Mouse (Mus musculus) c-Kit-positive CD71-positive TER-119-positive erythroid progenitor cells, embryonic 14.5 days (primary cell): ENCODE measurements around the gene Cntnap1.
"Not testable (repeated sequence)": the region's sequence is repeated elsewhere in the genome, so short reads cannot be mapped to it uniquely, and the experiment has no call there.

Experiments
- DNase-seq: peaks from one replicate; pipeline ENCODE4 v3.0.0-alpha.2; 2013; ENCODE audit warnings: low spot score

The Cntnap1 gene

GRCm38 (mm10) chr11:101149178-101150105, 20.9 kb upstream of the Cntnap1 start:
- DNase-seq: no peak

GRCm38 (mm10) chr11:101151063-101151462, 19.3 kb upstream of the Cntnap1 start:
- no peak for DNase-seq

DNA sequence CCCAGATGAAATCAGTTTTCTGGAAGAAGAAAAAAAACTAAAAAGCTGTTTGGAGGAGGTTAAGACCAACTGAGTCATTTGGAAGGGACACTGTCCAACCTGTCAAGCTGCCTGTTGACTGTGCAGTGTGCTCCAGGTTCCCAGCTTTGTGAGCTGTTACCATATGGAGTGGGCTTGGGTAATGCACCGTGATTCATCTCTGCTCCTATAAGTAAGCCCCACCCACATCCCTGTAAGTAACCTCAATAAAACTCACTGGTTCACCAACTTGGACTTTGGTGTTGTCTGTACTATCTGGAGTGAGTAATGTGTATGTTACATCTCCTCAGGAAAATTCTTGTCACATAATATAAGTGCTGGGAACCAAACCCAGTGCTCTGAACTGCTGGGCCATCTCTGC, 17.5 kb upstream of the Cntnap1 start:
- no peak for DNase-seq

- DNase-seq: no peak
These were observed 15.7 kb upstream of the Cntnap1 start for GRCm38 (mm10) chr11:101154648-101155047.

DNA sequence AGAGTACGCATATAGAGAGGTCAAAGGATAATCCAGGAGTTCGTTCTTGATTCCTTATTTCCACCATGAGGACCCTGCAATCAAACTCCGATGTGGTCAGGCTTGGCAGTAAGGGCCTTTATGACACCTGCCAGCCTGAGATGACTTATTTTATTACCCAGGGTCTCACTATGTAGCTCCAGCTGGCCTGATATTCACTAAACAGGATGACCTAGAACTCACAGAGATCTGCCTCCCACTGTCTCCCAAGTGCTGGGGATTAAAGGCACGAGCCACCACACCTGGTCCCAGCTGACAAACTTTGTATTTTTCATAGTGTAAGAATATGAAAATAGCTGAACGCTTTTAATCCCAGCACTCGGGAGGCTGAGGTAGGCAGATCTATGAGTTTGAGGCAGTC, 15.2 kb upstream of the Cntnap1 start:
- no peak for DNase-seq

DNA sequence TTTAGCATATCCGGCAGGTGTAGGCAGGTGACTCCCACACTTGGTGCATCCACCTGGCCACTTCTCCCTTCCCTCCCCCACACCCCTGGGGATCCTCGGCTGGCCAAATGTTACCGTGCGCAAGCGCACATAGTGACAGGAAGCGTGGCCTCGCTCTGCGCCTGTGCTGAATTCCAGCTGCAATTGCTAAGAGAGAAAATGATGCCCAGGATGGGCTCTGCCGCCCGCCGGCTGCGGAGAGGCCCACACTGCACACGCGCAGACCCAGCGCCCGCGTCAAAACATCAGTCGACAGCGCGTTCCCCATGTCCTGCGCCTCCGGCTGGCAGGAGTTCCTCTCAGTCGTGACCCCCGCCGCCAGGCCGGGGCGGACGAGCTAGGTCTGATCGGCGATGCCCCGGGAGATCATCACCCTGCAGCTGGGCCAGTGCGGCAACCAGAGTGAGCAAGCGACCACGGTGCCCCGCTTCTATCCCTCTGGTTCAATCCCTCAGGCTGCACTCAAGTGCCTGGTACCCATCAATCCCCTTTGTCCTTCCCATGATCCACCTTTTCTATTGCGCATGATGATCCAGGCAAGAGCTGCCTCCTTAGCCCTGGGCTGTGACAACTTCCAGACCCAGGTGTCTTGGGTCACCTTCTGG, 14.5 kb upstream of the Cntnap1 start, which contains the start of gene Tubg2:
Gene Tubg2, plus strand, starts transcription at position 180 of the 644 bp plus-strand sequence.
- DNase-seq: no peak

GRCm38 (mm10) chr11:101160151-101160550, 10.2 kb upstream of the Cntnap1 start:
- not testable (repeated sequence) for DNase-seq

- DNase-seq: not testable (repeated sequence)
These were observed 9.3 kb upstream of the Cntnap1 start for GRCm38 (mm10) chr11:101160981-101161505.

GRCm38 (mm10) chr11:101161551-101161950, 8.8 kb upstream of the Cntnap1 start:
- no peak for DNase-seq

DNA sequence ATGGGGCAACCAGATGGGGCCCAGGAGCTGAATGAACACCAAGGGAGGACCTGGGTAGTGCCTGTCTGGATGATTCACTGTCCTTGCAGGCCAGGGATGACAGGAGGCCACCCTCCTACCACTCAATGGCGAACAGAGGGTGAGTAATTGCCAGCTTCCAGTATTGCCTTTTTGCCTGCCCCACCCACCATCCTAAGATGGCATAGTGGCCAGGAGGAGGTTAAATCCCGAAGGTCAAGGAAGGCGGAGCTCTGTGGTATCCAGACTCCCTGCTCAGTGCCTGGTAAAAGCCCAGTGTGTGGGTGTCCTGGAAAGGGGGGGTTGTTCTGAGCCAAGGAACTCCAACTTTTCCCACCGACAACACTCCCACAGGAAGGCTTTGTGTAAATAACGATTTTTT, 8.0 kb upstream of the Cntnap1 start:
- DNase-seq: no peak

DNA sequence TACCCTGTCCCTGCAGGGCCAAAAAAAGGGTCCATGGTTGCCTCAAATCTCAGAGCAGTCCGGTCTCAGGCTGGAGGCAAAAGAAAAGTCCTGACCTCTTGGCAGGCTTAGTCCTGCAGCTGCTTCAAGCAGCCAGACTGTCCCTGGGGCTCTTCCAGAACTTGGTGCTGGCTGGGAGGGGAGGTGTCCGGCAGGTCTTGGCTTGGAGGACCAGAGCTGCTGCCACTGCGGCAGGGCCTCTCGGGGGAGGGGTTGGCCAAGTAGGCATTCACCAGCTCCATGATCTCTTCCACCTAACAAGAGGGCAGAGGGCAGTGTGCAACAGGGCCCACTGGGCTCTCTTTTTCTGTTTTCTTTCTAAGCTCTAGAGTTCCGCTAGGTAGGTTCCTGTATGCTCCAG, 7.6 kb upstream of the Cntnap1 start:
- no peak for DNase-seq

DNA sequence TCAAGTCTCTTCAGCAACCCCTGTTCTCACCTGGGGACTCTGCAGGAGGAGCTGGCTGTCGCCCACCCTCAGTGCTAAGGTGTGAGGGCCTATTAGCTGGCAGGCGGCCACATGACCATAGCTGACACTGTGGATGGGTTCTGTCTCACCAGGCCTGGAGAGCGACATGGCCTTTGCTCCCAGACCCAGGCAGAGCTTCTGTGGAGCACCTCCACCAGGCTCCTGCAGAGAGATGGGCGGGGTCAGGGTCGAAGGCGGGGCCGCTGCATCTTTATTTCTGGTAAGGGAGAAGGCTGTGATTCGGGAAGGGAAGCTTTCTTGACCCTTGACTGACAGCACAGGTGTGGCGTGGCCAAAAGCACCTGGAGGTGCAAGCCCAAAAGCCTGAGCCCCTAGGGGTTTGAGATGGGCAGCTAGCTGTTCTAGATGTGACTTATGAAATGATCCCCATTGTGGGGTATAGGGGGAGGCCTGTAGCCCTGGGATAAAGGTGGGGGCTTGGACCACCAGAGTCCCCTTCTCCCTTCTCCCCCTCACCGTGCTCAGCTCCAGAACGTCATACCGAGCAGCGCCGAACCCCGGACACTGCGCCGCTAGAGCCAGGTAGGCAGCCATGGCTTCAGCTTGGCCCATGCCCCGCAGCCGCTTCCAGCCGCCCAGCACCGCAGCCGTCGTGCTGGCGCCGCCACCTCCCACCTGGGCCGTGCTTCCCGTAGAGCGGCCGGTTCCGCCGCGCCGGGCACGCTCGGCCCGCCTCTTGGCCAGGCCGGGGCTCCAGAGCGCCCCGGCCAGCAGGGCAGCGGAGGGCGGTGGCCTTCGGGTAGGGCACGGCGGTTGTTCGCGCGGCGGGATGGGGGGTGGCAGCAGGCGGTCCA, 6.6 kb upstream of the Cntnap1 start:
- DNase-seq: no peak

GRCm38 (mm10) chr11:101164351-101164665, 6.0 kb upstream of the Cntnap1 start:
- DNase-seq: no peak

DNA sequence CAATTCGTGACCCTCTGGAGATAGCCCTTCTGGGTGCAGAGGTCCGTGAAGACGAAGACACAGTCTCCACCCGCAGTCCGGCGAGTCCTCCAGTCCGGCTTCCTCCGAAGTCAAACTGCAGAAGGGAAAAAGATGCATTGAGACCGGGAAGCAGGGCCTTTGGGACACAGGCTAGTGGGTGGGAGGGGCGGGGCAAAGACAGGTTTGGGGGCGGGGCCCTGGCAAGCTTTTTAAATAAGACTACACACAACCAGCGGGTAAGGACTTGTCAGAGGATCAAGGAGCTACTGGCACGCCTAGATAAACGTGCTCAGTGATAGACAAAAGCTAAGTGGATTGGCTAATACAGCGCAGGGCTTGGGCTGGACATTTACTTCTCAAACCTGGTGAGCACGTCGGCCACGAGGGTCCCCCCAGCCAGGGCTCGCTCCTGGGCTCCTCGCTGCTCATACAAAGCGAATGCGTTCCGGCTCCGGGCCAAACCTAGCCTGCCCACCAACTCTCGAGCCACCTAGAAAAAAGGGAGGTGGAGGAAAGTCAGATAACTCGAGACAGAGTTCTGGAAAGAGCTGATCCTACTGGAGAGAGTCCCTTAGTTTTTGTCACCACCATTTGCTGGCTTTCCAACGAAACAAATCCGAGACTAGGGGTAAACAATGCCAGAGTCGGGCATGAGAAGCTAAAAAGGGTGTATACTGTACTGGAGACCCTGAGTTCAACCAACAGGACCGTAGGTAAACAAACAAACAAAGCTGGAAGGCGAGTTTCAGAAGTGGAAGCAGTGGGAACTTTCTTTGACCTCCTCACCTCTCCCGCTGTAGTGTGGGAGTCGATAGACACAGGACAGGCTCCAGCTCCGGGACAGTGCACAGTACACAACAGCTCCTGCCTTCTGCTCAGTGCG, 5.4 kb upstream of the Cntnap1 start:
- DNase-seq: no peak

DNA sequence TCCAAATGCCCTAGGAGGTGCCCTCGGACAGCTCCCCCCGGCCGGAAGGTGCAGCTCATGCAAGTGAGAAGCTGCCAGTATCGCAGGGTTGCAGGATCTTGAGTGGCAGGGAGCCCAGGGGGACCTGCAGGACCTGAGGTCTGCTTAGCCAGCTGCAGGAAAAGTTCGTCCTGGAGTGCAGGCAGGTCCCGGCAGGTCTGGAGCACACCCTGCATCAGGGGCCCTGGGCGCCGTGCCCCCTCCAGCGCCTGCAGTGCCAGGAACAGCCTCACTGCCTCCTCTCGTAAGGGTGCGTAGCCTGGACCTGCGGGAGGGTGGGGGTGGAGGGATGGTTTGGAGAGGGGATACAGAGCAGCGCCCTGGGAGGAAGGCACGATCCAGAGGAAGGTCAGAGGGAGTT, 4.0 kb upstream of the Cntnap1 start:
- no peak for DNase-seq

GRCm38 (mm10) chr11:101167211-101167962, 2.9 kb upstream of the Cntnap1 start:
- DNase-seq: no peak

DNA sequence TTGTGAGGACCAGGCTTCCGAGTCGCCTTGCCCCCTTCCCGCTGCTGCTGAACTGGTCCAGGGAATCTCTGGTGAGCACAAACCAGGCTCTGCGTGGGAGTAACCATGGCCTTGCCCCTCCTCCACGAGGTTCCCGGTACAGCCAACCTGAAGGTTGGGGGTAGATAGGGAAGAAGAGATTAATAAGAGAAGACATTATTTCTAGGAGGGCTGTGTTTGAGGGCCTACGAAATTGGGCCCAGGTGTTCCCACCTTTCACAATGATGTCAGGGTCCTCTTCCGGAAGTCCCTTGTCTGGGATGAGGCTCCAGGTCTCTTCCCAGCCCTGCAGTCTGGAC, 2.4 kb upstream of the Cntnap1 start:
- no peak for DNase-seq

GRCm38 (mm10) chr11:101168301-101168980, 1.9 kb upstream of the Cntnap1 start:
- no peak for DNase-seq

- DNase-seq: no peak
These were observed 819 bp upstream of the Cntnap1 start for GRCm38 (mm10) chr11:101169301-101170107.
